Mouse (Mus musculus): ENCODE measurements around the gene Borcs6.
A peak's percentile ranks its signal among the peaks of the same experiment; 100 is the strongest.

Borcs6 gene

GRCm38 (mm10) chr11:69048151-69048550 lies 11.4 kb upstream of the Borcs6 start:
- no peak for DNase-seq (ENCODE audit: low spot score in 2 of 2)

- DNase-seq (ENCODE audit: low spot score in 2 of 2), result no peak
These were observed 8.8 kb upstream of the Borcs6 start for GRCm38 (mm10) chr11:69050748-69051147.

- DNase-seq (ENCODE audit: low spot score in 2 of 2), result no peak
These were observed 7.7 kb upstream of the Borcs6 start for GRCm38 (mm10) chr11:69051771-69052170.

- DNase-seq (ENCODE audit: low spot score in 2 of 2), result no peak
These were observed 6.6 kb upstream of the Borcs6 start for GRCm38 (mm10) chr11:69052824-69053421.

GRCm38 (mm10) chr11:69053848-69054247 lies 5.7 kb upstream of the Borcs6 start:
- DNase-seq (ENCODE audit: low spot score in 2 of 2), result no peak

GRCm38 (mm10) chr11:69058265-69058664 lies 1.3 kb upstream of the Borcs6 start:
- DNase-seq (ENCODE audit: low spot score in 2 of 2), result no peak

GRCm38 (mm10) chr11:69058729-69059356 lies 674 bp upstream of the Borcs6 start:
- DNase-seq (ENCODE audit: low spot score in 2 of 2), result no peak

- peak in 1 of 2 experiments; percentile 50 for DNase-seq (ENCODE audit: low spot score in 2 of 2)
These were observed 476 bp downstream of the Borcs6 start for GRCm38 (mm10) chr11:69059975-69060411.

GRCm38 (mm10) chr11:69060448-69061254 lies 1.1 kb downstream of the Borcs6 start:
- peak; percentile 30 to 38 for DNase-seq (ENCODE audit: low spot score in 2 of 2)

- DNase-seq (ENCODE audit: low spot score in 2 of 2), result peak; percentile 26 to 29
These were observed 1.9 kb downstream of the Borcs6 start for GRCm38 (mm10) chr11:69061255-69061912.

- DNase-seq (ENCODE audit: low spot score in 2 of 2), result peak; percentile 87
These were observed 2.8 kb downstream of the Borcs6 start for GRCm38 (mm10) chr11:69062194-69062760.

GRCm38 (mm10) chr11:69062761-69063224 lies 3.3 kb downstream of the Borcs6 start:
- peak; percentile 97 to 99 for DNase-seq (ENCODE audit: low spot score in 2 of 2)

GRCm38 (mm10) chr11:69063413-69064201 lies 4.1 kb downstream of the Borcs6 start:
- DNase-seq (ENCODE audit: low spot score in 2 of 2), result peak; percentile 68 to 78

GRCm38 (mm10) chr11:69064259-69065133 lies 5.0 kb downstream of the Borcs6 start:
- no peak for DNase-seq (ENCODE audit: low spot score in 2 of 2)

- no peak for DNase-seq (ENCODE audit: low spot score in 2 of 2)
These were observed 5.9 kb downstream of the Borcs6 start for GRCm38 (mm10) chr11:69065394-69065925.

GRCm38 (mm10) chr11:69066163-69066861 lies 6.8 kb downstream of the Borcs6 start:
- peak; percentile 60 to 61 for DNase-seq (ENCODE audit: low spot score in 2 of 2)

- DNase-seq (ENCODE audit: low spot score in 2 of 2), result peak; percentile 94 to 96
These were observed 7.4 kb downstream of the Borcs6 start for GRCm38 (mm10) chr11:69066956-69067355.

- DNase-seq (ENCODE audit: low spot score in 2 of 2), result no peak
These were observed 8.1 kb downstream of the Borcs6 start for GRCm38 (mm10) chr11:69067601-69068000.

GRCm38 (mm10) chr11:69070093-69070492 lies 10.6 kb downstream of the Borcs6 start:
- no peak for DNase-seq (ENCODE audit: low spot score in 2 of 2)

Data from right cerebral cortex, adult 2 months (tissue).